Mouse (Mus musculus) lung, postnatal 0 days (tissue): Measurements from ENCODE around the gene Gm20388.

ENCODE experiments used
- CTCF ChIP-seq: IDR thresholded peaks from 2 replicates; pipeline ENCODE4 v1.5.1; 2016; ENCODE audit warnings: antibody characterized with exemption, mild to moderate bottlenecking
- EP300 ChIP-seq: IDR thresholded peaks from 2 replicates; pipeline ENCODE4 v1.6.1; 2016; ENCODE audit warnings: antibody characterized with exemption, mild to moderate bottlenecking, control low read depth

GRCm38 (mm10) chr8:120118847-120119246 is 208.2 kb downstream of the Gm20388 start:
- no peak for TF ChIP-seq CTCF
- no peak for TF ChIP-seq EP300
